Mouse (Mus musculus): ENCODE measurements around the gene Rcor3. TPM values are rescaled to one million over a fixed set of nuclear protein-coding genes. Genes with fewer than 3 reads are reported as not detected.

The Rcor3 gene
- polyA plus RNA-seq, 1 experiment from 2014 or later: 26.8 TPM

DNA sequence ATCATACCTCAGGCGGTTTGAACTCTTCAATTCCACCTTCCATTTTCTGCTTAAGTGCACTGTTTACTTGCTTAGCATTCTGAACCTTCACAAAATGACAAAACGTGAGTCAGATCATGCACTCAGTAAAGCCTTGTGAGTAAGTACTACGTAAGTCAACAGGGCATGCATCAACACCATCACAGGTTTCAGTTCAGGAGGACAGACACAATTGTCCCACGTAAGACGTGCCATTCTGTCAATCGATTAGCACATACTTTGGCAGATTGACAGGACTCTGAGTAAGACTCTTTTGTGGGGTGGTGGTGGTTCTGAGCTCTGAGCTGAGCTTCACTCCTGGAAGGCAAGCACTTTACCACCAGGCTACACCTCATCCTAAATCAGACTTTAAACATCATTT is 21.6 kb downstream of the Rcor3 start:
- no peak overlapping the region for H3K27ac ChIP-seq
- no peak overlapping the region for H3K9ac ChIP-seq
- no peak for ATAC-seq (ENCODE audit: insufficient number of reproducible peaks, insufficient read depth, low FRiP score, low TSS enrichment)
- H3K4me3 ChIP-seq: no peak overlapping the region
- H3K4me2 ChIP-seq (replicated peaks): no peak overlapping the region
- no peaks in the 10 kb centered on the region for H3K9me3 ChIP-seq
- no peaks in the 10 kb centered on the region for H3K4me1 ChIP-seq
- peaks cover 73% of the 10 kb centered on the region for H3K36me3 ChIP-seq
- 88% methylated on average over 6 of the region's 6 CpGs for WGBS
- H3K27me3 ChIP-seq: no peaks in the 10 kb centered on the region

DNA sequence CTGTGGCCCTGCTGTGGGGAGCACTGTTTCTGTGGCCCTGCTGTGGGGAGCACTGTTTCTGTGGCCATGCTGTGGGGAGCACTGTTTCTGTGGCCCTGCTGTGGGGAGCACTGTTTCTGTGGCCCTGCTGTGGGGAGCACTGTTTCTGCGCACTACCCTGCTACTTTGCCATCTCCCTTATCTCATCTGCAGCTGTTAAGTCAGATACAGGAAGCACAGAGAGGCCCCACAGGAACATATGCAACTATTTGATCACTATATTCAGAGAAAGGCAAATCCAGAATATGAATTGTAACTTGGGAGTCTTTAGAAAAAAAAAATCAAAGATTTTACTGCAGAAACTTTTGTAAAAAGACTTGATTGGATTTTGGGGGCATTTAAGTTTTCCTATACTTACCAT is 22.5 kb downstream of the Rcor3 start:
- Histone ChIP-seq H3K27ac (no peak overlapping the region), H3K4me2 (replicated peaks) (no peak overlapping the region), H3K4me3 (no peak overlapping the region), H3K4me1 (no peaks in the 10 kb centered on the region), H3K9me3 (no peaks in the 10 kb centered on the region), H3K36me3 (peaks cover 73% of the 10 kb centered on the region), H3K27me3 (no peaks in the 10 kb centered on the region), H3K9ac (no peak overlapping the region)
- WGBS: 94% methylated on average over 1 of the region's 1 CpGs
- ATAC-seq (ENCODE audit: insufficient number of reproducible peaks, insufficient read depth, low FRiP score, low TSS enrichment): no peak

DNA sequence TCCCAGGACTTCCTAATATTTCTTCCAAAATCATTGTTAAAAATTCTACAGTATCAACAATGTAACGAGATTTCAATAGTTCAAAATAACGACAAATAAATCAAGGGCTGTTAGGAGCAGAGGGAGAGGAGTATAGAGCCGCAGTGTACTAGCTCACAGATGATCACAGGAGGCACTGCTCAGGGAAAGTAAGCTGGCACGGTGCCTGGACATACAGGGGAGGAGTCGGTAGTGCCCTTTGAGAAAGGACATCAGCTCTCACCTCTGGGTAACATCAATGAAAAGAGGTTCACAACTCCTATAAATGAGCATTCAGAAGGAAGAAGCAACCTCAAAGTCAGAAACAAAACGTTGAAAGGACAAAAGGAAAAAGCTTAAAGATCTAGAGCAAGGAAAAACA is 28.7 kb downstream of the Rcor3 start:
- H3K4me1 ChIP-seq: no peaks in the 10 kb centered on the region
- no peaks in the 10 kb centered on the region for H3K27me3 ChIP-seq
- H3K27ac ChIP-seq: no peak overlapping the region
- no peaks in the 10 kb centered on the region for H3K9me3 ChIP-seq
- H3K4me2 ChIP-seq (replicated peaks): no peak overlapping the region
- WGBS: 85% methylated on average over 6 of the region's 6 CpGs
- no peak overlapping the region for H3K4me3 ChIP-seq
- ATAC-seq (ENCODE audit: insufficient number of reproducible peaks, insufficient read depth, low FRiP score, low TSS enrichment): no peak
- no peak overlapping the region for H3K9ac ChIP-seq
- H3K36me3 ChIP-seq: peaks cover 52% of the 10 kb centered on the region

DNA sequence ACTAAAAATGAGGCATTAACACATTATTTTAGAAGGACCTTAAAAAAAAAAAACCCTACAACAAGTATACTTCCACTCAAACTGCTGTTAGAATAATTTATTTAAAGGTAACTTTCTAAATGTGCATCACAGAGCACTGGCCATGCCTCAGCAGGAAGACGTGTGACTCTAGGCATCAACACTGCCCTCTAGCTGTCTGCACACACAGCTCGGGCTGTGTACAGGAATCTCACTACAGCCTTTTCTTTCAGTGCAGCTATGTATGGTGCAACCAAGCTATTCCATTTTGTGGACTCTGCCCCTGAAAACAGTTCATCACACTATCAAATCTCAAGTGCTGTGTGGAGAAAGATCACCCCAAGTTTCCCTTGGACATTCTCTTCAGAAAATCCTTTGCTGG is 30.5 kb downstream of the Rcor3 start:
- Histone ChIP-seq H3K4me1 (no peaks in the 10 kb centered on the region), H3K27ac (no peak overlapping the region), H3K27me3 (no peaks in the 10 kb centered on the region), H3K4me2 (replicated peaks) (no peak overlapping the region), H3K4me3 (no peak overlapping the region), H3K9me3 (no peaks in the 10 kb centered on the region), H3K36me3 (peaks cover 45% of the 10 kb centered on the region), H3K9ac (no peak overlapping the region)
- WGBS: 20% methylated on average over 2 of the region's 2 CpGs
- ATAC-seq (ENCODE audit: insufficient number of reproducible peaks, insufficient read depth, low FRiP score, low TSS enrichment): no peak

DNA sequence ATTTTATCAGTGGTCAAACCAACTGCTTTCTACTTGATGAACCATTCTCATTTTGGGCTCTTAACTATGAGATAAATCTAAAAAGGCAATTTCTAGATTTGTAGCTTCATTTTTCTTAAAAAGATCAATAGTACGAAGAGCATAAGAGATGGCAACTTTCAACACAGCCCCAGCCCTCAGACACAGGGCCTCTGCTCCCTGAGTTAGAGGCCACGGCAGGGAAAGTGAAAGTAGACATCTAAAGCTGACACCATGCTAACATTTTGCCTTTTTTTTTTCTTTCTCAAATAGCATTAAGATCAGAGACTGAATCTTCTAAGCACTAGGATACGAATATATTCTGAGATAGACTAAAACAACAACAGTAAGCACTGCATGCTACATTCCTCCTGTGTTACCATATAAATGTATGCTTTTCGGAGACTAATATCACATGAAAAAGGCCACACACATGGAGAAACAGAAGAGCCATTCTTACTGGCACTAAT is 31.9 kb downstream of the Rcor3 start:
- peaks cover 41% of the 10 kb centered on the region for H3K36me3 ChIP-seq
- no peak overlapping the region for H3K4me3 ChIP-seq
- 91% methylated on average over 4 of the region's 4 CpGs for WGBS
- H3K4me2 ChIP-seq (replicated peaks): no peak overlapping the region
- no peak overlapping the region for H3K9ac ChIP-seq
- H3K9me3 ChIP-seq: no peaks in the 10 kb centered on the region
- no peak for ATAC-seq (ENCODE audit: insufficient number of reproducible peaks, insufficient read depth, low FRiP score, low TSS enrichment)
- H3K27me3 ChIP-seq: no peaks in the 10 kb centered on the region
- H3K4me1 ChIP-seq: no peaks in the 10 kb centered on the region
- H3K27ac ChIP-seq: no peak overlapping the region

DNA sequence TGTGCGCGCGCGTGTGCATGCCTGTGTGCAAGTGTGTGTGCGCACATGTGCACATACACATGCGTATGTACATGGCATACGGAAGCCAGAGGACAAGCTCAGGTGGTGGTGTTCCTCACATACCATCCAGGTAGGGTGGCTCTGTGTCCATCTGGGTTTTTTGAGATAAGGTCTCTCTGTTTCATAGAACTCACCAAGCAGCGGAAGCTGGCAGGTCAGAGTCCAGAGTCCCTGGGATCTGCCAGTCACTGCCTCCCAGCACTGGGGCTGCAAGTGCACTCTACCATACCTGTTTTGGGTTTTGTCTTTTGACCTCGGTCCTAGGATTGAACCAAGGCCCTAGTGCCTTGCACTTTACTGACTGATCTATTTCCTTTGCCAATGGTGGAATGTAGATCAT is 33.8 kb downstream of the Rcor3 start:
- 97% methylated on average over 9 of the region's 9 CpGs for WGBS
- Histone ChIP-seq H3K9ac (no peak overlapping the region), H3K36me3 (peaks cover 33% of the 10 kb centered on the region), H3K9me3 (no peaks in the 10 kb centered on the region), H3K4me1 (no peaks in the 10 kb centered on the region), H3K27me3 (no peaks in the 10 kb centered on the region), H3K4me2 (replicated peaks) (no peak overlapping the region), H3K4me3 (no peak overlapping the region), H3K27ac (no peak overlapping the region)
- ATAC-seq (ENCODE audit: insufficient number of reproducible peaks, insufficient read depth, low FRiP score, low TSS enrichment): no peak

DNA sequence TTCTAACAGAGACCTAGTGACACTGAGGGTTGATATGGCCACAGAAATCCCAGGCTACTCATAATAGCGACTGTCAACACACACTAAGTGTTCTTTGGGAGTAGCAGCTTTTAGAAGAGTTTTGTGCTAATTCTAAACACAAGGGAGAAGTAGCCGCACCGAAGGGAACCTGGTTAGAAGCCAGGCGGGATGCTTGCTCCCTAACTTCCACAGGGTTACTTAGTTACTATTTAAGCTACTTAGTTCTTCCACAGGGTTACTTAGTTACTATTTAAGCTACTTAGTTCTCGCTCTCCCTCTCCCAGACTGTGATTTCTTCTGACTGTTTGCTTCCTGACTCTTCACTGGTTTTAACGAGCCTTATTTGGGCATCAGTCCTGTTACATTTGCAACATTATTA is 34.7 kb downstream of the Rcor3 start:
- Histone ChIP-seq H3K4me2 (replicated peaks) (no peak overlapping the region), H3K4me3 (no peak overlapping the region), H3K9ac (no peak overlapping the region), H3K9me3 (no peaks in the 10 kb centered on the region), H3K27ac (no peak overlapping the region), H3K27me3 (no peaks in the 10 kb centered on the region), H3K36me3 (peaks cover 33% of the 10 kb centered on the region), H3K4me1 (no peaks in the 10 kb centered on the region)
- no peak for ATAC-seq (ENCODE audit: insufficient number of reproducible peaks, insufficient read depth, low FRiP score, low TSS enrichment)
- 85% methylated on average over 6 of the region's 6 CpGs for WGBS

DNA sequence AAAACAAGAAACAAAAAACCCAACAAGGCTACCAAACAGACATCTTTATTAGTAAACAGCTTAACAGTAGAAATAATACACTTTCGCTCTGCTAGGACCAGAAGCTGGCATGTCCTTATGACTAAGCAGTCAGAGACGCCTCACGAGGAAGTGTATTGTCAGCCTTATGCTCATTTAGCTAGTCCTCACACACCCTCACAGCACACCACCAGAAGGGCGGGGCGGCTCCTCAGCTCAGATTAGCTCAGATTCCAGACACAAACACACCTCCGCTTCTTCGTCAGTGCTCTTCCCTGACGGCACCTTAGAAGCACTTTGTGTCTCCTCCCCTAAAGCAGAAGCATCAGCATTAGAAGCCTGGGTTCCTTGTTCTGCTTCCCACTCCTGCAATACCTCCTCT is 36.5 kb downstream of the Rcor3 start:
- peaks cover 28% of the 10 kb centered on the region for H3K36me3 ChIP-seq
- H3K27ac ChIP-seq: no peak overlapping the region
- no peaks in the 10 kb centered on the region for H3K9me3 ChIP-seq
- no peak overlapping the region for H3K4me3 ChIP-seq
- no peaks in the 10 kb centered on the region for H3K4me1 ChIP-seq
- no peak for ATAC-seq (ENCODE audit: insufficient number of reproducible peaks, insufficient read depth, low FRiP score, low TSS enrichment)
- H3K27me3 ChIP-seq: no peaks in the 10 kb centered on the region
- WGBS: 83% methylated on average over 8 of the region's 8 CpGs
- no peak overlapping the region for H3K4me2 ChIP-seq (replicated peaks)
- H3K9ac ChIP-seq: no peak overlapping the region

DNA sequence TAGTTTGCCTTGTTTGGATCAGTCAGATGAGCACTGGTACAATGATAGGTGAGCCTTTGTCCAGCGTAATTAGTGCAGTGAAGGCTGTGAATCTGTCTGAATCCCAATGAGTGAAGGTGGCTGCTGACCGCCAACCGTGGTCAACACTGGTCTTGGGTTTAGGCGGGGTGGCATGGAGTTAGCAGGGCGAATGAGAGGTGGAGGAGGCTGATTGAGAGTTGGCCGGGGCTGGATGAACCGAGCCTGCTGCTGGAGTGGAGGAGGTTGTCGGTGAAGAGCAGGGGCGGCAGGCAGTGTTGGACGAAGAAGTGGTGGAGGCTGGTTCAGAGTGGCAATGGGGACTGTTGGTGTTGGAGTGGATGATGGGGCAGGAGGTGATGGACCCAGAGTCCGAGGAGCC is 37.1 kb downstream of the Rcor3 start:
- H3K4me3 ChIP-seq: no peak overlapping the region
- no peaks in the 10 kb centered on the region for H3K9me3 ChIP-seq
- no peak overlapping the region for H3K9ac ChIP-seq
- no peak overlapping the region for H3K4me2 ChIP-seq (replicated peaks)
- H3K4me1 ChIP-seq: no peaks in the 10 kb centered on the region
- ATAC-seq (ENCODE audit: insufficient number of reproducible peaks, insufficient read depth, low FRiP score, low TSS enrichment): no peak
- no peak overlapping the region for H3K27ac ChIP-seq
- H3K27me3 ChIP-seq: no peaks in the 10 kb centered on the region
- 90% methylated on average over 11 of the region's 11 CpGs for WGBS
- peaks cover 26% of the 10 kb centered on the region for H3K36me3 ChIP-seq

DNA sequence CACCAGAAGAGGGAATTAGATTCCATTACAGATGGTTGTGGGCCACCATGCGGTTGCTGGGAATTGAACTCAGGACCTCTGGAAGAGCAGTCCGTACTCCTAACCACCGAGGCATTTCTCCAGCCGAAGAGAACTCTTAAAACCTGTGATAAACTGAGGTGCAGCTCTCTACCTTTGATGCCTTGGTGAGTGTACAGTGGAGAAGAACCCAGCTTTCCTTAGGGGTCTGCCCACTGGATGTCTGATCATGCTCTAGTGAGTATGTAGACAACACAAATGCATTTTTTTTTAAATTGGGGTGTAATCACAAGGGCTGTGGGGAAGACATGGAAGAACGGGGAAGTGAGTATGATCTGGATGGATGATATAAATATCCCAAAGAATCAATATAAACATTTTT is 42.2 kb downstream of the Rcor3 start:
- 87% methylated on average over 5 of the region's 5 CpGs for WGBS
- no peak overlapping the region for H3K9ac ChIP-seq
- ATAC-seq (ENCODE audit: insufficient number of reproducible peaks, insufficient read depth, low FRiP score, low TSS enrichment): no peak

DNA sequence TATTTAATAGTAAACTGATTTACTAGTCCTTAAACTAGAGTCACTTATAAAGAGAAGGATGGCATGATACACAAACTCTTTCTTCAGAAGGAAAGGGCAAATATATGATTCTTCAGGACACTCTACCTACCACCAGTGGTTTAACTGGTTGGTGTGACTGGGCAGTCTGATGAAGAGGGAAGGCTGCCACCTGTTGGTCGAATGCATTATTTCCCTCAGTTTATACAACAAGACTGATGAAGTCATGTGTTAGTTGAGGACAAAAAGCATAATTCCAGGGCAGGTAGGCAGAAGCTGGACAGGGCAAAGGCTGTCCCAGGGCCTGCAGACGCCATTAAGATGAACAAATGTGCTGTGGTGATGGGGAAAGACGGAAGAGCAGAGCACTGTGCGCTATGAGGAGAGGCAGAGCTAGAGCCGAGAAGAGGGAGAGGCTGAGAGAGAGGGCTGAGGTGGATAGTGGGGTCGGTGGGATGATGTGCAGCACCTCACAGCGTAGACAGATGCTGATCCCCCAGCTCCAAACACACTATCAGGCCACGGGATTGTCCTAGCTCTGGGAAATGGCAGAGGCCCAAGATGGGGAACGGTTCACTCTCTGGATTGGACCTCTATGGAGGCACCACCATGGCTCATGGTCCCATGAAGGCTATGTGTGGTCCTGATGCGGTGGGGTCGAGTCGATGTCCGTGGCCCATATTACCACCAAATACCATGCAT is 43.3 kb downstream of the Rcor3 start:
- Histone ChIP-seq H3K27me3 (peaks cover 7% of the 10 kb centered on the region; the same call in 1 of the 2 replicates), H3K9ac (no peak overlapping the region), H3K4me2 (replicated peaks) (no peak overlapping the region), H3K4me1 (peaks cover 13% of the 10 kb centered on the region), H3K9me3 (no peaks in the 10 kb centered on the region), H3K36me3 (no peaks in the 10 kb centered on the region), H3K27ac (no peak overlapping the region), H3K4me3 (no peak overlapping the region)
- WGBS: 67% methylated on average over 13 of the region's 13 CpGs
- ATAC-seq (ENCODE audit: insufficient number of reproducible peaks, insufficient read depth, low FRiP score, low TSS enrichment): no peak

More for the DNA sequence above, 42.2 kb downstream of the Rcor3 start:
- no peak overlapping the region for H3K4me2 ChIP-seq (replicated peaks)
- peaks cover 2% of the 10 kb centered on the region for H3K36me3 ChIP-seq
- no peaks in the 10 kb centered on the region for H3K9me3 ChIP-seq
- H3K4me3 ChIP-seq: no peak overlapping the region
- H3K4me1 ChIP-seq: peaks cover 8% of the 10 kb centered on the region
- H3K27ac ChIP-seq: no peak overlapping the region
- 0 out of 2 replicates have a peak, but pooled peaks cover 7% of the 10 kb centered on the region for H3K27me3 ChIP-seq

DNA sequence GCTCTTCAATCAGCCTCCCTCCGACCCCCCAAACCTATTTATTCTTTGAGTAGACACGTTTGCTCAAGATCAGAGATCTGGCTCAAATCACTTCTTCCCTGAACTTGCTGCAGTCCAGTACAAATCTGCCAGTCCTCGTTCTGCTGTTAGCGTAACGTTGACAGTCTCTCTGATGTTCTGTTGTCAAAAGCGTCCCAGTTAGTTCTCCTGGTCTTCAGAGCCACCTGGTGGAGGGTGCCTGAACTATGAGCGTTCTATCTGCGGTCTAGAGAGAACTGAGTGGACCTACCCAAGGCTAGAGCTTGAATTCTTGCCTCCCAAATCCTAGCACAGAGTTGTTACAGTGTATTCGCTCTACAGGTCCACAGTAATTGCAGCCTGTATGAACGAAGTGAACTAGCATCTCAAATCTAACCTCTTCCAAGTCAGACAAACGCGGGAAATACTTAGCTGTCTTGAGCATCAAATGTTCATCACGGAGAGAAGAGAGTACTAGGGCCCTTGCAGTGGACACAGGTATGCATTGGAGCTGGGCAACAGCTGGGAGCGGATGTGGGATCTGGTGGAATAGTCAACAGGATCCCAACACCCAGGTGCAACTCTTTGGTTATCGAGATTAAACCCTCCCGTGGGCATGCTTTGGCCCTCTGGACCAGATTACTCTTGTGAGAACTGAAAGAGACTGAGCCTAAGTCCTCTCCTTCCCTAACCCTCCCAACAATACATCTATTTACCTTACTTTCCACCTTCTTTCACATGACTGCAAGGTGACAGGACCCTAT is 44.8 kb downstream of the Rcor3 start:
- Histone ChIP-seq H3K9ac (no peak overlapping the region), H3K4me1 (peaks cover 13% of the 10 kb centered on the region), H3K27ac (no peak overlapping the region), H3K27me3 (peaks cover 7% of the 10 kb centered on the region; the same call in 1 of the 2 replicates), H3K4me2 (replicated peaks) (peak overlapping the region; percentile 86), H3K4me3 (peak overlapping the region; percentile 58), H3K36me3 (no peaks in the 10 kb centered on the region), H3K9me3 (no peaks in the 10 kb centered on the region)
- WGBS: 32% methylated on average over 16 of the region's 16 CpGs
- peak; percentile 86 for ATAC-seq (ENCODE audit: insufficient number of reproducible peaks, insufficient read depth, low FRiP score, low TSS enrichment)
